Mouse (Mus musculus): ENCODE measurements around the gene Mblac1. TPM values are rescaled to one million over a fixed set of nuclear protein-coding genes. Genes with fewer than 3 reads are reported as not detected.

Mblac1 gene
- polyA plus RNA-seq (2014; fragmentation: Illumina TruSeq; extraction: RNeasy Lipid Tissue Mini Kit (QIAGEN cat#74804); ENCODE audit: low read depth, low replicate concordance): 0.29 TPM

GRCm38 (mm10) chr5:138193771-138194727, at the start of gene Mblac1:
Gene Mblac1, plus strand, starts transcription at chr5:138194314.

GRCm38 (mm10) chr5:138155443-138155976, 38.6 kb upstream of the Mblac1 start, which contains the start of gene Zfp113:
Gene Zfp113, minus strand, starts transcription at chr5:138155744.

GRCm38 (mm10) chr5:138160842-138161665, 33.1 kb upstream of the Mblac1 start, which contains the start of gene Cops6:
Gene Cops6, plus strand, starts transcription at chr5:138161071.

GRCm38 (mm10) chr5:138171695-138172491, 22.2 kb upstream of the Mblac1 start, which contains the start of the genes Ap4m1 and Mcm7:
Gene Ap4m1, plus strand, starts transcription at chr5:138172002.
Gene Mcm7, minus strand, starts transcription at chr5:138172422.

GRCm38 (mm10) chr5:138186950-138187638, 7.0 kb upstream of the Mblac1 start, which contains the start of the genes Taf6 and Cnpy4:
Gene Taf6, minus strand, starts transcription at chr5:138187451.
Gene Cnpy4, plus strand, starts transcription at chr5:138187485.

GRCm38 (mm10) chr5:138225700-138226099, 31.6 kb downstream of the Mblac1 start, which contains the start of gene Nxpe5:
Gene Nxpe5, plus strand, starts transcription at chr5:138225898.

Other genes with a start within 250 kb of the Mblac1 start
- 1.0 TPM for gene Gjc3, start 231.2 kb upstream of the Mblac1 start, polyA plus RNA-seq (2014; fragmentation: Illumina TruSeq; extraction: RNeasy Lipid Tissue Mini Kit (QIAGEN cat#74804); ENCODE audit: low read depth, low replicate concordance)
- 2,187 TPM for gene Azgp1, start 212.8 kb upstream of the Mblac1 start, polyA plus RNA-seq (2014; fragmentation: Illumina TruSeq; extraction: RNeasy Lipid Tissue Mini Kit (QIAGEN cat#74804); ENCODE audit: low read depth, low replicate concordance)
- gene Smok3a, start 173.1 kb upstream of the Mblac1 start, polyA plus RNA-seq (2014; fragmentation: Illumina TruSeq; extraction: RNeasy Lipid Tissue Mini Kit (QIAGEN cat#74804); ENCODE audit: low read depth, low replicate concordance): not detected
- not detected for gene Smok3b, start 172.9 kb upstream of the Mblac1 start, polyA plus RNA-seq (2014; fragmentation: Illumina TruSeq; extraction: RNeasy Lipid Tissue Mini Kit (QIAGEN cat#74804); ENCODE audit: low read depth, low replicate concordance)
- not detected for gene Smok3c, start 141.1 kb upstream of the Mblac1 start, polyA plus RNA-seq (2014; fragmentation: Illumina TruSeq; extraction: RNeasy Lipid Tissue Mini Kit (QIAGEN cat#74804); ENCODE audit: low read depth, low replicate concordance)
- 22.7 TPM for gene Zkscan1, start 109.2 kb upstream of the Mblac1 start, polyA plus RNA-seq (2014; fragmentation: Illumina TruSeq; extraction: RNeasy Lipid Tissue Mini Kit (QIAGEN cat#74804); ENCODE audit: low read depth, low replicate concordance)
- 10.4 TPM for gene Zscan21, start 77.4 kb upstream of the Mblac1 start, polyA plus RNA-seq (2014; fragmentation: Illumina TruSeq; extraction: RNeasy Lipid Tissue Mini Kit (QIAGEN cat#74804); ENCODE audit: low read depth, low replicate concordance)
- gene Zfp113, start 38.6 kb upstream of the Mblac1 start, polyA plus RNA-seq (2014; fragmentation: Illumina TruSeq; extraction: RNeasy Lipid Tissue Mini Kit (QIAGEN cat#74804); ENCODE audit: low read depth, low replicate concordance): 6.7 TPM
- gene Cops6, start 33.2 kb upstream of the Mblac1 start, polyA plus RNA-seq (2014; fragmentation: Illumina TruSeq; extraction: RNeasy Lipid Tissue Mini Kit (QIAGEN cat#74804); ENCODE audit: low read depth, low replicate concordance): 67.4 TPM
- gene Ap4m1, start 22.3 kb upstream of the Mblac1 start, polyA plus RNA-seq (2014; fragmentation: Illumina TruSeq; extraction: RNeasy Lipid Tissue Mini Kit (QIAGEN cat#74804); ENCODE audit: low read depth, low replicate concordance): 2.3 TPM
- gene Mcm7, start 21.9 kb upstream of the Mblac1 start, polyA plus RNA-seq (2014; fragmentation: Illumina TruSeq; extraction: RNeasy Lipid Tissue Mini Kit (QIAGEN cat#74804); ENCODE audit: low read depth, low replicate concordance): 6.4 TPM
- 4.8 TPM for gene Taf6, start 6.9 kb upstream of the Mblac1 start, polyA plus RNA-seq (2014; fragmentation: Illumina TruSeq; extraction: RNeasy Lipid Tissue Mini Kit (QIAGEN cat#74804); ENCODE audit: low read depth, low replicate concordance)
- gene Cnpy4, start 6.8 kb upstream of the Mblac1 start, polyA plus RNA-seq (2014; fragmentation: Illumina TruSeq; extraction: RNeasy Lipid Tissue Mini Kit (QIAGEN cat#74804); ENCODE audit: low read depth, low replicate concordance): 4.6 TPM
- gene Nxpe5, start 31.6 kb downstream of the Mblac1 start, polyA plus RNA-seq (2014; fragmentation: Illumina TruSeq; extraction: RNeasy Lipid Tissue Mini Kit (QIAGEN cat#74804); ENCODE audit: low read depth, low replicate concordance): not detected
- 1.3 TPM for gene Lamtor4, start 61.2 kb downstream of the Mblac1 start, polyA plus RNA-seq (2014; fragmentation: Illumina TruSeq; extraction: RNeasy Lipid Tissue Mini Kit (QIAGEN cat#74804); ENCODE audit: low read depth, low replicate concordance)
- 1.8 TPM for gene BC037034, start 69.7 kb downstream of the Mblac1 start, polyA plus RNA-seq (2014; fragmentation: Illumina TruSeq; extraction: RNeasy Lipid Tissue Mini Kit (QIAGEN cat#74804); ENCODE audit: low read depth, low replicate concordance)
- gene Gal3st4, start 78.5 kb downstream of the Mblac1 start, polyA plus RNA-seq (2014; fragmentation: Illumina TruSeq; extraction: RNeasy Lipid Tissue Mini Kit (QIAGEN cat#74804); ENCODE audit: low read depth, low replicate concordance): not detected
- gene Gm43720, start 85.6 kb downstream of the Mblac1 start, polyA plus RNA-seq (2014; fragmentation: Illumina TruSeq; extraction: RNeasy Lipid Tissue Mini Kit (QIAGEN cat#74804); ENCODE audit: low read depth, low replicate concordance): not detected
- 0.13 TPM for gene Gpc2, start 85.7 kb downstream of the Mblac1 start, polyA plus RNA-seq (2014; fragmentation: Illumina TruSeq; extraction: RNeasy Lipid Tissue Mini Kit (QIAGEN cat#74804); ENCODE audit: low read depth, low replicate concordance)
- gene Stag3, start 85.9 kb downstream of the Mblac1 start, polyA plus RNA-seq (2014; fragmentation: Illumina TruSeq; extraction: RNeasy Lipid Tissue Mini Kit (QIAGEN cat#74804); ENCODE audit: low read depth, low replicate concordance): not detected
- not detected for gene Pvrig, start 147.6 kb downstream of the Mblac1 start, polyA plus RNA-seq (2014; fragmentation: Illumina TruSeq; extraction: RNeasy Lipid Tissue Mini Kit (QIAGEN cat#74804); ENCODE audit: low read depth, low replicate concordance)
- 7.2 TPM for gene Zfp157, start 247.2 kb downstream of the Mblac1 start, polyA plus RNA-seq (2014; fragmentation: Illumina TruSeq; extraction: RNeasy Lipid Tissue Mini Kit (QIAGEN cat#74804); ENCODE audit: low read depth, low replicate concordance)